Mouse (Mus musculus) erythroblast, embryonic 14.5 days (primary cell): ENCODE measurements around the gene Rptor.

Experiments used
- GATA1 ChIP-seq: IDR thresholded peaks from 2 replicates; pipeline ENCODE4 v1.6.1; 2012; ENCODE audit warnings: low read length, inconsistent platforms, mixed read lengths
- TAL1 ChIP-seq: IDR thresholded peaks from 3 replicates; pipeline ENCODE4 v1.6.1; 2012; ENCODE audit warnings: low read length, inconsistent platforms, mixed read lengths

GRCm38 (mm10) chr11:119664678-119665307 is 62.1 kb downstream of the Rptor start:
- no peak for TF ChIP-seq GATA1
- no peak for TF ChIP-seq TAL1
